Mouse (Mus musculus) cortical plate, adult 2 months (tissue): ENCODE measurements around the gene Churc1. TPM values are rescaled to one million over a fixed set of nuclear protein-coding genes. Genes with fewer than 3 reads are reported as not detected.

Experiments used
- H3K27ac ChIP-seq: fragments of 200-500 bp; 2 replicates; pipeline ENCODE4 v1.5.1; 2012; ENCODE audit warnings: low read length, control low read depth, inconsistent platforms; ENCODE audit not compliant: insufficient read depth
- H3K4me1 ChIP-seq: fragments of 200-500 bp; 2 replicates; pipeline ENCODE4 v1.6.1; 2011; ENCODE audit warnings: low read length; ENCODE audit not compliant: control insufficient read depth, insufficient read depth
- H3K4me3 ChIP-seq: fragments of 200-500 bp; 2 replicates; pipeline ENCODE4 v1.5.1; 2011; ENCODE audit warnings: mild to moderate bottlenecking, low read length, control low read depth; ENCODE audit not compliant: insufficient read depth
- CTCF ChIP-seq: fragments of 200-500 bp; IDR thresholded peaks from 2 replicates; pipeline ENCODE4 v1.5.1; 2011; ENCODE audit warnings: mild to moderate bottlenecking, control low read depth, low read length; ENCODE audit not compliant: insufficient read depth; ENCODE audit errors: extremely low read depth
- POLR2A ChIP-seq: fragments of 200-500 bp; IDR thresholded peaks from 2 replicates; pipeline ENCODE4 v1.6.1; 2011; ENCODE audit warnings: mild to moderate bottlenecking, low read length, control low read depth; ENCODE audit not compliant: insufficient read depth; ENCODE audit errors: extremely low read depth
- polyA plus RNA-seq: library from polyadenylated mRNA; depleted of rRNA; stranded (reverse); fragments of >200 nt; gene quantifications from 2 replicates; pipeline ENCODE4 v1.2.3, GENCODE M21; 2012

The Churc1 gene
- polyA plus RNA-seq, 1 experiment: 101 TPM

DNA sequence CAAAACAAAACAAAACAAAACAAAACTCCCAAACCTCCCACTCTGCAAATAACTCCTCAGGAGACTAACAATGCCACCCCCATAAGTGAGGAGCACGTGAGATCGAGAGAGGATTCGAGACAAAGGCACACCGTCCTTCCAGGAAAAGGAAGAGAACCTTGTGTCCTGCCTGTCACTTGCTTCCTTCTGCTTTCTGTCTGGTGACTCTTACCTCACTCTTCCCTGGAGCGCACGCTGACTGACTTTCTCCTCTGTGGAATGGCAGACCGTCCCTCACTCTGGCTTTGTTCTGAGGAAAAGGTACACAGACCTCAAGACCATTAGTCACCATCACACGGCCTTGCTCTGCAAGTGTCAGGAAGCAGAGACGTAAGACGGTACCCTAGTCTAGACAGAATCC is 48.2 kb downstream of the Churc1 start:
- no peak for TF ChIP-seq CTCF
- Histone ChIP-seq H3K4me3 (no peak overlapping the region), H3K4me1 (peaks cover 18% of the 10 kb centered on the region), H3K27ac (no peak overlapping the region)

GRCm38 (mm10) chr12:76814120-76814519 is 48.8 kb downstream of the Churc1 start:
- no peak overlapping the region for H3K4me3 ChIP-seq
- TF ChIP-seq CTCF: no peak
- TF ChIP-seq POLR2A: no peak
- H3K27ac ChIP-seq: no peak overlapping the region
- peaks cover 19% of the 10 kb centered on the region for H3K4me1 ChIP-seq

- Histone ChIP-seq H3K4me3 (no peak overlapping the region), H3K27ac (no peak overlapping the region), H3K4me1 (peaks cover 23% of the 10 kb centered on the region)
- TF ChIP-seq CTCF (no peak), POLR2A (no peak)
These were observed 51.4 kb downstream of the Churc1 start for GRCm38 (mm10) chr12:76816720-76817119.

GRCm38 (mm10) chr12:76817176-76817575 is 51.8 kb downstream of the Churc1 start:
- TF ChIP-seq CTCF: no peak
- TF ChIP-seq POLR2A: no peak
- H3K4me3 ChIP-seq: no peak overlapping the region
- peaks cover 23% of the 10 kb centered on the region for H3K4me1 ChIP-seq
- H3K27ac ChIP-seq: no peak overlapping the region

DNA sequence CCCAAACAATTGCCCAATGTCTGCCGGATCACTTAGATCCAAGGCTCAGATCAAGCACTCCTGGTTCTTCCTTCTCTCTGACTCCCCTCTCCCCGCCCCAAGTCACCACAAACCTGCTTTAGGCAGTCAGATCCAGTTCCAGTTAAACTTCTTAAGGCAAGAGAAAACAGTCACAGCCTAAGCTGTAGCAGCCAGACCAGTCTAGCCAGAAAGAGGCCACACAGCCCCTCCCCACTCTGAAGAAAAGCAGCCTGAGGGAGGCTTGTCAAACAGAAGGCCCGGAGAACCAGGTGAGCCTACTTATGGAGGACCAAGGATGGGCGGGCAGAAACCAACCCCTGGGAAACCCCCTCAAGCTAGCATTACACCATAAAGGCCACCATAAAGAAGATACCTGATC is 52.8 kb downstream of the Churc1 start:
- H3K4me1 ChIP-seq: peaks cover 25% of the 10 kb centered on the region
- TF ChIP-seq POLR2A: no peak
- H3K27ac ChIP-seq: peak overlapping the region; percentile 12; the same call in 1 of the 2 replicates
- peak overlapping the region; percentile 85; the same call in 1 of the 2 replicates for H3K4me3 ChIP-seq

- peak overlapping the region; percentile 85; the same call in 1 of the 2 replicates for H3K4me3 ChIP-seq
- peak overlapping the region; percentile 61 for H3K27ac ChIP-seq
- TF ChIP-seq CTCF: no peak
- TF ChIP-seq POLR2A: no peak
- H3K4me1 ChIP-seq: peaks cover 23% of the 10 kb centered on the region
These were observed 53.6 kb downstream of the Churc1 start for GRCm38 (mm10) chr12:76818908-76819307.

GRCm38 (mm10) chr12:76819816-76820215 is 54.5 kb downstream of the Churc1 start:
- Histone ChIP-seq H3K4me1 (peaks cover 21% of the 10 kb centered on the region), H3K4me3 (peak overlapping the region; percentile 85; the same call in 1 of the 2 replicates), H3K27ac (no peak overlapping the region)
- TF ChIP-seq CTCF (no peak), POLR2A (no peak)

DNA sequence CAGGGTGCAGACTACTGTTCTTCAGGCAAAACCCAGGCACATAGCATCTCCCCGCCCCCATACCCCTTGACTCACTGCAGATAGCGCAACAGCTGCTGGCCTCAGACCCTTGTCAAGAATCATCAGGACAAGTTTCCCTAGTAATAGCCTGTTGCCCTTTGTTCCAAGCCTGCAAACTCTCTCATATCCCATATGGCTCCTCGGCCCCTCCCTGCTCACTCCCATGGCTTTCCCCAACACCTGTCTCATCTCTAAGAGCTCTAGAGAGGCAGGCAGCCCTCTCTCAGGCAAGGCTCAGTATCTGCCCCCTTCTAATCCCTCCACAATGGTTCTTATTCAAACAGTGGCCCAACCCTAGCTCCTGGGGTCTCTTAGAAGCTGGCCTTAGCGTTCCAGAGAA is 55.3 kb downstream of the Churc1 start:
- TF ChIP-seq CTCF: no peak
- TF ChIP-seq POLR2A: no peak
- 0 out of 2 replicates have a peak overlapping the region, but pooled peaks have one; percentile 0 for H3K27ac ChIP-seq
- H3K4me3 ChIP-seq: peak overlapping the region; percentile 85
- peaks cover 19% of the 10 kb centered on the region for H3K4me1 ChIP-seq

GRCm38 (mm10) chr12:76822002-76822650 is 56.8 kb downstream of the Churc1 start:
- Histone ChIP-seq H3K4me1 (peaks cover 15% of the 10 kb centered on the region), H3K4me3 (peak overlapping the region; percentile 85), H3K27ac (peak overlapping the region; percentile 96)
- no peak for TF ChIP-seq CTCF
- no peak for TF ChIP-seq POLR2A

DNA sequence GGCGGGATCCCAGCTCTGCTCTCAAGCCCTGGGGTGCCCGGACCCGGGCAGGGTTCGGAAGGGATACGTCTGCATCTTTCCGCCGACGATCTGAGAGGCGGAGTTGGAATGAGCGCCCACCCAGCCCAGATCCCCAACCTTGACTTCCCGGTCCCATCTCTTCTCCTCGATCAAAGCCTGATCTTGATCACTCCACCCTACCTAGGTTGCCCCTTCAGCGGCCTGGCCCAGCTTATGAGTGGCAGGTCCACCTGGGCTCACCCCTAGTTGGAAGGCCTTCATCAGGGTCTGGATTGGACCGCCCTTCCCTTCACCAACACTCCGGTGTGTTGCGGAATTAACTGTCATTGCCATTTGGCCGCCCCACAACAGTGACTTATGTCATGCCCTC is 57.3 kb downstream of the Churc1 start, which contains the start of gene Rab15:
Rab15 (minus strand) TSS at position 258 of the 391 bp plus-strand sequence.
- H3K4me3 ChIP-seq: peak within 1 kb of the TSS; percentile 85
- TF ChIP-seq POLR2A (peak; percentile 35; the same call in 1 of the 2 replicates), CTCF (no peak)
- peak within 1 kb of the TSS; percentile 96 for H3K27ac ChIP-seq
- peaks cover 11% of the 10 kb centered on the region for H3K4me1 ChIP-seq

DNA sequence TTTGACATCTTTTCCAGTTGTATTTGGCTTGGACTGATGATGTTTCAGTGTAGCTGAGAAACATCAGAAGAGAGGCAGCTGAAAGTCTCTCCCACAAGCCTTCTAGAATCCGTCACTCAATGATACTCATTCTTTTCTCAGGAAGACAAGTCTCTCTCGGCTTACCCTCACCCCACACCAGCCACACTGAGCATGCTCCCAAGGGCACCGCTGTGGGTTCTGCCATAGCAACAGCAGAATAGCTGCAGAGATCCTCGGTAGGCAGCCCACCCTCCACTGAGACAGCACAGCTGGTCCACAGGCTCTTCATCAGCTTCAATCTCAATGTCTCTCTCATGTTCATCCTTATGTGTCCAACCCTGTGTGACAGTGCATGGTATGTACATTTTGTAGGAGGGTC is 59.9 kb downstream of the Churc1 start:
- H3K27ac ChIP-seq: no peak overlapping the region
- no peak overlapping the region for H3K4me3 ChIP-seq
- TF ChIP-seq CTCF (no peak), POLR2A (peak; percentile 34; the same call in 1 of the 2 replicates)
- 0 out of 2 replicates have a peak, but pooled peaks cover 2% of the 10 kb centered on the region for H3K4me1 ChIP-seq
